Comparison of ENCODE assay signal across 24 mouse cellular contexts in genomic region chr6:28615408-28615807, GRCm38 (mm10).
DNase-seq lines count a peak whose midpoint lies in the region; ATAC-seq and TF ChIP-seq lines count a peak whose summit lies in the region.
"Had no signal": no experiment of that assay in that cellular context is flagged by ENCODE, and none has a peak within 500 bp of the region (broad histone marks: within the 10 kb centered on the region; RNA-seq: fewer than 3 reads in every experiment).

No protein-coding gene starts in this region.

- no peak for ATAC-seq in forebrain, embryonic 15.5 days (replicated peaks)
- ATAC-seq: hindbrain, embryonic 16.5 days; intestine, embryonic 16.5 days had no signal

- TF ChIP-seq POLR2A in brain, embryonic 14.5 days (IDR thresholded peaks at IDR 0.05; ENCODE audit: borderline replicate concordance, extremely low read depth, insufficient read depth, insufficient read length, poor library complexity, severe bottlenecking), result no peak

- DNase-seq in forebrain, embryonic 10.5 days (ENCODE audit: extremely low spot score, low spot score), result no peak
- DNase-seq in left cerebral cortex, adult 11 months (ENCODE audit: low spot score), result peak; percentile 35
- DNase-seq in left cerebral cortex, adult 8-10 months (ENCODE audit: low spot score in 2 of 2), result no peak
- DNase-seq in brain, embryonic 14.5 days (ENCODE audit: low read depth), result peak; percentile 31
- DNase-seq in left cerebral cortex, postnatal 4 days, result peak; percentile 13
- no peak for DNase-seq in thymus, postnatal 36 days
- DNase-seq: adrenal gland, adult 8-10 months; gastrocnemius, postnatal 25 days; heart, adult 2 months; kidney, postnatal 4 days; layer of hippocampus, postnatal 36 days; liver, embryonic 13.5 days; lung, embryonic 14.5 days; retina, postnatal 1 day; thymus, postnatal 14 days had no signal

- H3K27me3 ChIP-seq in forebrain, embryonic 15.5 days, result no peaks in the 10 kb centered on the region
- no peaks in the 10 kb centered on the region for H3K27me3 ChIP-seq in forebrain, embryonic 10.5 days (ENCODE audit: poor library complexity, severe bottlenecking)
- H3K27me3 ChIP-seq: heart, embryonic 15.5 days; limb, embryonic 12.5 days; liver, embryonic 13.5 days had no signal

- intact Hi-C loops in left cerebral cortex, postnatal 4 days (cut with DNase I), result no loop called here

- H3K9me3 ChIP-seq in forebrain, embryonic 15.5 days, result no peaks in the 10 kb centered on the region
- H3K9me3 ChIP-seq in forebrain, embryonic 10.5 days, result no peaks in the 10 kb centered on the region
- H3K9me3 ChIP-seq: heart, embryonic 15.5 days; limb, embryonic 12.5 days; liver, embryonic 13.5 days; midbrain, embryonic 10.5 days had no signal

- no peaks in the 10 kb centered on the region for H3K36me3 ChIP-seq in forebrain, embryonic 15.5 days
- H3K36me3 ChIP-seq in forebrain, embryonic 10.5 days (replicated peaks), result no peaks in the 10 kb centered on the region
- H3K36me3 ChIP-seq: heart, embryonic 15.5 days; limb, embryonic 12.5 days; liver, embryonic 13.5 days; midbrain, embryonic 10.5 days had no signal

- no peak for TF ChIP-seq CTCF in brain, embryonic 14.5 days (IDR thresholded peaks at IDR 0.05; ENCODE audit: borderline replicate concordance, extremely low read depth, insufficient read depth, insufficient read length)

- peaks cover 35% of the 10 kb centered on the region for H3K4me1 ChIP-seq in forebrain, embryonic 15.5 days
- peaks cover 26% of the 10 kb centered on the region for H3K4me1 ChIP-seq in forebrain, embryonic 10.5 days

- peak overlapping the region; percentile 84 for H3K27ac ChIP-seq in forebrain, embryonic 15.5 days (replicated peaks)
- no peak overlapping the region for H3K27ac ChIP-seq in forebrain, embryonic 10.5 days
- H3K27ac ChIP-seq: heart, adult 2 months; heart, embryonic 15.5 days; liver, embryonic 13.5 days; macrophage; midbrain, embryonic 10.5 days; stomach, postnatal 0 days had no signal

- 71% methylated on average over 3 of the region's 3 CpGs for WGBS in forebrain, embryonic 15.5 days
- 93% methylated on average over 3 of the region's 3 CpGs for WGBS in forebrain, embryonic 10.5 days

- H3K4me3 ChIP-seq in forebrain, embryonic 15.5 days, result no peak overlapping the region
- H3K4me3 ChIP-seq in forebrain, embryonic 10.5 days, result no peak overlapping the region
- H3K4me3 ChIP-seq: erythroblast, embryonic 14.5 days; heart, adult 2 months; heart, embryonic 15.5 days; limb, embryonic 12.5 days; liver, embryonic 13.5 days; midbrain, embryonic 10.5 days had no signal

- H3K9ac ChIP-seq in forebrain, embryonic 15.5 days (replicated peaks), result no peak overlapping the region
- H3K9ac ChIP-seq: heart, embryonic 15.5 days; limb, embryonic 12.5 days; liver, embryonic 13.5 days; lung, embryonic 14.5 days had no signal

- no peak overlapping the region for H3K4me2 ChIP-seq in forebrain, embryonic 15.5 days (replicated peaks)
- H3K4me2 ChIP-seq: heart, embryonic 15.5 days; limb, embryonic 12.5 days; liver, embryonic 13.5 days; lung, embryonic 14.5 days had no signal

Comparison
In these comparisons a context has a peak if more than half of its experiments do, and no peak if none do; other contexts are left out.
1. DNase-seq: peak in left cerebral cortex, adult 11 months (single experiment), brain, embryonic 14.5 days (single experiment) and left cerebral cortex, postnatal 4 days (single experiment); none in forebrain, embryonic 10.5 days (single experiment), left cerebral cortex, adult 8-10 months (0 of 2) and thymus, postnatal 36 days (0 of 2).